Mouse (Mus musculus) adrenal gland, postnatal 36 days (tissue): ENCODE measurements around the gene Mutyh. TPM values are rescaled to one million over a fixed set of nuclear protein-coding genes. Genes with fewer than 3 reads are reported as not detected.

Experiments used
- DNase-seq, 2 experiments: peaks; one replicate each; pipeline ENCODE4 v3.0.0; 2021; ENCODE audit warnings: mixed read lengths in 1 of 2
- long read RNA-seq, 2 experiments: library from polyadenylated mRNA; stranded (forward); transcript quantifications; one replicate each; pipeline ENCODE4 v2.0.0; 2021; ENCODE audit warnings: borderline sequencing depth in 2 of 2
- total RNA-seq, 2 experiments: library from RNA; stranded (reverse); gene quantifications; 2 replicates each; pipeline ENCODE4 v1.2.3; 2021

Gene Mutyh
- total RNA-seq, result 1 to 10 TPM; 2.4 to 3.2 TPM
- long read RNA-seq, experiment 1, partial matches to known transcripts, result 4 of 8 reads
- long read RNA-seq, experiment 1, other reads (novel, unspliced or antisense), result 3 of 8 reads
- long read RNA-seq, experiment 2, result 0 reads

GRCm38 (mm10) chr4:116807197-116808129 is at the start of gene Mutyh, which contains the start of gene Toe1:
TSS of gene Mutyh (plus strand) at chr4:116807723.
TSS of gene Toe1 (minus strand) at chr4:116807640.
- DNase-seq, result peak; percentile 96 to 97

- DNase-seq, result no peak
Observed at GRCm38 (mm10) chr4:116761914-116762313, 45.6 kb upstream of the Mutyh start.

- DNase-seq, result no peak
Observed at GRCm38 (mm10) chr4:116764001-116764400, 43.5 kb upstream of the Mutyh start.

GRCm38 (mm10) chr4:116768510-116768909 is 39.0 kb upstream of the Mutyh start:
- no peak for DNase-seq

- DNase-seq, result no peak
Observed at GRCm38 (mm10) chr4:116769060-116769459, 38.5 kb upstream of the Mutyh start.

GRCm38 (mm10) chr4:116776391-116776790 is 31.1 kb upstream of the Mutyh start:
- DNase-seq, result no peak

- DNase-seq, result no peak
Observed at GRCm38 (mm10) chr4:116777079-116777478, 30.4 kb upstream of the Mutyh start.

GRCm38 (mm10) chr4:116780541-116780940 is 27.0 kb upstream of the Mutyh start:
- no peak for DNase-seq

DNA sequence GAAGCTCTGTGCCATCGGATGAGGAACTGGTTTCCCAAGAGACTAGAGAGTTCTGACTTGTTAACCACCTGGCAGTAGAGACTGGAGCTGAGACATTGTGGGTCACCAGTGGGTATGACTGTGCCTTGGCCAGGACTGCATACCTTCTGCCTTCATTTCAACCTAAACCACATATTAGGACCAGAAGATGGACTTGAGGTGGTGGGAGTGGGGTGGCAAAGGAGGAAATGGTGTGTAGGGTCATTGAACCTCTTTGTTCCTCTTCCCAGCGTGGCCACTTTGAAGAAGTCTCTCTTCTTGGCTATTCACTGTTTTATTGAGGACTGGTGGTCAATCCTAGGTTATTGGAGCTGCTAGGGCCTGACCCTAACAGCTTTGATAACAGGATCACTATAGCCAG is 26.2 kb upstream of the Mutyh start:
- DNase-seq, result no peak

GRCm38 (mm10) chr4:116782171-116782570 is 25.4 kb upstream of the Mutyh start:
- DNase-seq, result no peak

- no peak for DNase-seq
Observed at GRCm38 (mm10) chr4:116786587-116786986, 20.9 kb upstream of the Mutyh start.

DNA sequence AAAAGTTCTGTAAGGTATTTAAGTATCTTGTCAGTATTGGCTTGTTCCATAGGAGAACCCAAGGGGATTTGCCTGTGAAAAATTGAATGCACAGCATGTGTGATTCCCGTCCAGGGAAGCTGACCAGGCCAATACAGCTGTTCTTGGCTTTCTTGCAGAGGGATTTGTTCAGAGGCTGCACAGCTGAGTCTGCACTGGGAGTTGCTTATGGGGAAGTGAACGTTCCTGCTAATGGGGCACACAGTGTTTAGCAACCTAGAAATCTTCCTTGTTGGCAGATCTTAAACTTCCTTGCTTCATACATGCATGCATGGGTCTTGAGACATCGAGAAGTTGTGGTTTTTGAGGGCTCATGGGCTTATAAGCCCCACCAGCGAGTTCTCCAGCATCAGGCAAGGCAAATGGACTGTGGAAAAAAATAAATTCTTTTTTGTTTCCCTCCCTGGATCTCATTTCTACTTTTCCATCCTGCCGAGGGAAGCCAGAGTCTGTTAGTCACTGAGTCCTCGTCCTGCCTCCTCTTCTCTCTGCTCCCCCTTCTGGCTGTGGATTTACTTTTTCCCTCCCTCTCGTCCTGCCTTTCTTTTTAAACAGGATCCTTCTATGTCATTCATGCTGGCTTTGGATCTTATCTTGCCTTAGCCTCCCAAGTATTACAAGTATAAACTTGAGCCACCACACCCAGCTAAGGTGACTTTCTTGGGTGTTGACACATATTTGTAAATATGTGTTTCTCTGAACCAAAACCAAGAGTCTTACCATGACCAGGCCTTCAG is 19.4 kb upstream of the Mutyh start:
- DNase-seq, result peak in 1 of 2 experiments; percentile 31

GRCm38 (mm10) chr4:116788956-116789355 is 18.6 kb upstream of the Mutyh start:
- DNase-seq, result peak; percentile 77 to 87

- no peak for DNase-seq
Observed at GRCm38 (mm10) chr4:116792453-116792852, 15.1 kb upstream of the Mutyh start.

DNA sequence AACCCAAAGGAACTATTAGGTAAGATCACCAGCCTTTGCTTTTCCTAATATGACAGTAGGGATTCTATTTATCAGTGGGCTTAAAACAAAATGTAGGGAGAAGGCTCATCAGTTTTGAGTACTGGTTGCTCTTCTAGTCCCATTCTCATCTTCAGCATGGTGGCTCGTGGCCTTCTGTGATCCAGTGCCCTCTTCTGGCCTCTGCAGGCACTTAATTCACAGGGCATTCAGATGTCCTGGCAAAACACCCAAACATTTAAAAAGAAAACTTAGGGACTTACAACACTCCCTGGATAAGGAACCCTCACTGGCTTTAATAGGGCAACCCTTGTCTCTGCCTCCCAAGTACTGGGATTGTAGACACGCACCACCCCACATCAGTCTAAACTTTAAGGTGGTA is 13.2 kb upstream of the Mutyh start:
- DNase-seq, result no peak

- peak; percentile 24 to 28 for DNase-seq
Observed at GRCm38 (mm10) chr4:116796442-116797110, 10.9 kb upstream of the Mutyh start.

GRCm38 (mm10) chr4:116799901-116800300 is 7.6 kb upstream of the Mutyh start:
- DNase-seq, result peak in 1 of 2 experiments; percentile 29

GRCm38 (mm10) chr4:116811012-116811411 is 3.5 kb downstream of the Mutyh start:
- DNase-seq, result no peak

DNA sequence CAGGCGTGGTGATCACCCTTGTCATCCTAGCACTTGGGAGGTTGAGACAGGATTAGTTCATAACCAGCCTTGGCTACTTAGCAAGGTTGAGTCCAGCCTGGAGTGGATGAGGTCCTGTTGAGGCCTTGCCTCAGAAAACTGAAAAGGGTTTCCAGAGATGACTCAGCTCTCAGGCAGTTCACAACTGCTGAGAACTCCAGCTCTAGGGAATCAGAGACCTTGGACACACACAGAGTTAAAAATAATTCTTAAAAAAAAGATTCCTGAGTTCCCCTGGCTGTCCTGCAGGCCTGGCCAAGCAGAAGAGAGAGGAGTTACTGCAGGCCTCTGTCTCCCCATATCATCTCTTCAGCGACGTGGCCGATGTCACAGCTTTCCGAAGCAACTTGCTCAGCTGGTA is 7.8 kb downstream of the Mutyh start:
- peak in 1 of 2 experiments; percentile 26 for DNase-seq

DNA sequence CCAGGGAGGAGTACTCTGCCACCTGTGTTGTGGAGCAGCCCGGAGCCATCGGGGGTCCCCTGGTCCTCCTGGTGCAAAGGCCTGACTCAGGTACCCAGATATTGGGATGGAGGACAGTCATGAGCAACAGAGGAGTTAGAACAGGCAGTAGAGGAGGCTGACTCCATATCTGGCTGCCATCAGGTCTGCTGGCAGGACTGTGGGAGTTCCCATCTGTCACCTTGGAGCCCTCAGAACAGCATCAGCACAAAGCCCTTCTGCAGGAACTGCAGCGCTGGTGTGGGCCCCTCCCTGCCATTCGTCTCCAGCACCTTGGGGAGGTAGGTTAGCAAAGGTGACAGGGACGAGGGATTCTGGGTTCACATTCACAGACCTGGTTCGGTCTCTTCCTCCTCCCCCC is 10.0 kb downstream of the Mutyh start:
- DNase-seq, result no peak

- DNase-seq, result no peak
Observed at GRCm38 (mm10) chr4:116819968-116820901, 12.7 kb downstream of the Mutyh start.
